In genomic region chr9:54776451-54776982, GRCm38 (mm10) we compare ENCODE assay signal across 14 mouse cellular contexts. TPM values are rescaled to one million over a fixed set of nuclear protein-coding genes. Genes with fewer than 3 reads are reported as not detected.
DNase-seq lines count a peak whose midpoint lies in the region; ATAC-seq lines count a peak whose summit lies in the region.
"Had no signal": no experiment of that assay in that cellular context is flagged by ENCODE, and none has a peak within 500 bp of the region (broad histone marks: within the 10 kb centered on the region; RNA-seq: fewer than 3 reads in every experiment).

No protein-coding gene starts in this region.

- ATAC-seq in intestine, embryonic 16.5 days = peak; percentile 95

- H3K27me3 ChIP-seq in intestine, embryonic 16.5 days (replicated peaks; ENCODE audit: control insufficient read depth, insufficient read depth, low read length) = no peaks in the 10 kb centered on the region

- intact Hi-C loops in left cerebral cortex, postnatal 4 days (cut with DNase I) = no loop called here

- no peaks in the 10 kb centered on the region for H3K4me1 ChIP-seq in intestine, embryonic 16.5 days (ENCODE audit: control insufficient read depth, insufficient read depth, low read length)

- H3K27ac ChIP-seq in intestine, embryonic 16.5 days (ENCODE audit: low read length) = peak overlapping the region; percentile 36; the same call in 1 of the 2 replicates
- H3K27ac ChIP-seq: heart, embryonic 15.5 days; liver, embryonic 14.5 days had no signal

- no peak overlapping the region for H3K9ac ChIP-seq in intestine, embryonic 16.5 days (ENCODE audit: low read depth, low read length)
- H3K9ac ChIP-seq: heart, embryonic 15.5 days; liver, embryonic 14.5 days had no signal

- H3K9me3 ChIP-seq in intestine, embryonic 16.5 days (ENCODE audit: control insufficient read depth, low read length) = no peaks in the 10 kb centered on the region
- H3K9me3 ChIP-seq: heart, embryonic 15.5 days had no signal

- no peak overlapping the region for H3K4me2 ChIP-seq in intestine, embryonic 16.5 days (ENCODE audit: low read depth, low read length)
- H3K4me2 ChIP-seq: heart, embryonic 15.5 days had no signal

- 74% methylated on average over 13 of the region's 13 CpGs for WGBS in intestine, embryonic 16.5 days

- H3K4me3 ChIP-seq in intestine, embryonic 16.5 days (ENCODE audit: low read length) = no peak overlapping the region
- H3K4me3 ChIP-seq: heart, embryonic 15.5 days; myocyte had no signal

- H3K36me3 ChIP-seq in intestine, embryonic 16.5 days (ENCODE audit: control insufficient read depth, insufficient read depth, low read length) = no peaks in the 10 kb centered on the region
- H3K36me3 ChIP-seq: heart, embryonic 15.5 days had no signal

- peak; percentile 71 to 77 for DNase-seq in cerebellum, postnatal 14 days
- DNase-seq in cerebellum, adult 9-11 months = no peak
- DNase-seq in left cerebral cortex, postnatal 4 days = peak; percentile 82
- DNase-seq in left cerebral cortex, adult 9 months (ENCODE audit: low spot score in 2 of 2) = no peak
- DNase-seq in NIH3T3 (ENCODE audit: low read depth) = peak; percentile 43
- DNase-seq in testis, postnatal 14 days (ENCODE audit: low spot score) = no peak
- DNase-seq in ovary, postnatal 14 days (ENCODE audit: low spot score) = no peak
- DNase-seq: adrenal gland, postnatal 25 days; gastrocnemius, postnatal 10 days; kidney, postnatal 14 days had no signal

RNA-seq across cellular contexts. Expression of gene Crabp1, which starts 12.0 kb away (rescaled TPM):
- 10 to 100 TPM; 14.1 to 20.7 TPM for total RNA-seq in left cerebral cortex, postnatal 4 days (2021)
- 9.0 and 9.8 TPM in 2 replicates for polyA plus RNA-seq in intestine, embryonic 16.5 days (2015; fragmentation: Nextera tagmentation; extraction: Ambion mirVana)

RNA-seq across cellular contexts. Expression of gene Wdr61, which starts 42.2 kb away (rescaled TPM):
- 10 to 100 TPM; 50.9 to 56.9 TPM for total RNA-seq in left cerebral cortex, postnatal 4 days (2021)
- 142 and 148 TPM in 2 replicates for polyA plus RNA-seq in intestine, embryonic 16.5 days (2015; fragmentation: Nextera tagmentation; extraction: Ambion mirVana)

Comparison
In these comparisons a context has a peak if more than half of its experiments do, and no peak if none do; other contexts are left out.
1. DNase-seq: peak in cerebellum, postnatal 14 days (2 of 2), left cerebral cortex, postnatal 4 days (single experiment) and NIH3T3 (single experiment); none in cerebellum, adult 9-11 months (single experiment), left cerebral cortex, adult 9 months (0 of 2), testis, postnatal 14 days (single experiment) and ovary, postnatal 14 days (single experiment).